Mouse (Mus musculus) hindbrain, embryonic 14.5 days (tissue): Measurements from ENCODE around the gene Unc5b. TPM values are rescaled to one million over a fixed set of nuclear protein-coding genes. Genes with fewer than 3 reads are reported as not detected.
A peak's percentile ranks its signal among the peaks of the same experiment; 100 is the strongest.

Experiments
- ATAC-seq: fragments of 200-750 bp; cut with Nextera tagmentation; 2 replicates; pipeline ENCODE4 v1.8.0; 2017; ENCODE audit warnings: moderate number of reproducible peaks, mild to moderate bottlenecking, moderate TSS enrichment, moderate library complexity; ENCODE audit not compliant: low FRiP score
- DNase-seq: peaks from one replicate; pipeline ENCODE4 v3.0.0-alpha.2; 2015; ENCODE audit warnings: low spot score
- H3K27ac ChIP-seq: fragments of 300-500 bp; sonication (generic); 2 replicates; pipeline ENCODE4 v1.5.1; 2014; ENCODE audit warnings: mild to moderate bottlenecking, moderate library complexity
- H3K27me3 ChIP-seq: fragments of 300-500 bp; sonication (generic); 2 replicates; pipeline ENCODE4 v1.6.1; 2014; ENCODE audit warnings: mild to moderate bottlenecking, low read length, mixed read lengths; ENCODE audit not compliant: control insufficient read depth, insufficient read depth
- H3K36me3 ChIP-seq: fragments of 300-500 bp; sonication (generic); replicated peaks from 2 replicates; pipeline ENCODE4 v1.6.1; 2014; ENCODE audit not compliant: control insufficient read depth, insufficient read depth
- H3K4me1 ChIP-seq: fragments of 300-500 bp; sonication (generic); replicated peaks from 2 replicates; pipeline ENCODE4 v1.6.1; 2014; ENCODE audit warnings: antibody characterized with exemption, low read length, mixed read lengths; ENCODE audit not compliant: control insufficient read depth, insufficient read depth
- H3K4me2 ChIP-seq: fragments of 300-500 bp; sonication (generic); replicated peaks from 2 replicates; pipeline ENCODE4 v1.6.1; 2014; ENCODE audit warnings: mild to moderate bottlenecking, moderate library complexity
- H3K4me3 ChIP-seq: fragments of 300-500 bp; sonication (generic); replicated peaks from 2 replicates; pipeline ENCODE4 v1.5.1; 2014; ENCODE audit warnings: mild to moderate bottlenecking, low read length
- H3K9ac ChIP-seq: fragments of 300-500 bp; sonication (generic); 2 replicates; pipeline ENCODE4 v1.6.1; 2014
- H3K9me3 ChIP-seq: fragments of 300-500 bp; sonication (generic); 2 replicates; pipeline ENCODE4 v1.6.1; 2016; ENCODE audit warnings: low read length; ENCODE audit not compliant: control insufficient read depth
- WGBS: fragments of 180-500 bp; shearing (Covaris S2); extraction: QIAGEN DNeasy Blood & Tissue Kit; methylation state at CpG from one replicate; pipeline ENCODE4 v1.1.7; 2014; 5-methylcytosine and 5-hydroxymethylcytosine counted together
- polyA plus RNA-seq: library from polyadenylated mRNA; unstranded; fragments of >200 nt; fragmentation: Nextera tagmentation; extraction: Ambion mirVana; gene quantifications from 2 replicates; pipeline ENCODE4 v1.2.1, GENCODE M21; 2014

Gene Unc5b
- polyA plus RNA-seq, 1 experiment from 2014 or later = 2.9 TPM

GRCm38 (mm10) chr10:60816872-60817648 is 14.3 kb downstream of the Unc5b start:
- ATAC-seq = peak; percentile 52; the same call in 1 of the 2 replicates
- Histone ChIP-seq H3K9me3 (no peaks in the 10 kb centered on the region), H3K9ac (no peak overlapping the region), H3K27ac (no peak overlapping the region), H3K27me3 (peaks cover 25% of the 10 kb centered on the region), H3K4me1 (peaks cover 33% of the 10 kb centered on the region), H3K36me3 (no peaks in the 10 kb centered on the region), H3K4me2 (no peak overlapping the region), H3K4me3 (no peak overlapping the region)
- 43% methylated on average over 14 of the region's 14 CpGs for WGBS
- DNase-seq = no peak

- Histone ChIP-seq H3K27ac (no peak overlapping the region), H3K9ac (no peak overlapping the region), H3K27me3 (peaks cover 34% of the 10 kb centered on the region), H3K9me3 (no peaks in the 10 kb centered on the region), H3K4me1 (peaks cover 38% of the 10 kb centered on the region), H3K4me2 (no peak overlapping the region), H3K36me3 (no peaks in the 10 kb centered on the region), H3K4me3 (no peak overlapping the region)
- WGBS = 0% methylated on average over 1 of the region's 1 CpGs
- ATAC-seq = no peak
- DNase-seq = no peak
Measured at GRCm38 (mm10) chr10:60815855-60816254, 15.5 kb downstream of the Unc5b start.

GRCm38 (mm10) chr10:60815059-60815458 is 16.3 kb downstream of the Unc5b start:
- H3K27me3 ChIP-seq = peaks cover 34% of the 10 kb centered on the region
- no peak overlapping the region for H3K27ac ChIP-seq
- no peaks in the 10 kb centered on the region for H3K9me3 ChIP-seq
- peaks cover 38% of the 10 kb centered on the region for H3K4me1 ChIP-seq
- no peak for DNase-seq
- WGBS = 34% methylated on average over 6 of the region's 6 CpGs
- no peak for ATAC-seq
- H3K36me3 ChIP-seq = no peaks in the 10 kb centered on the region
- H3K9ac ChIP-seq = no peak overlapping the region
- no peak overlapping the region for H3K4me2 ChIP-seq
- no peak overlapping the region for H3K4me3 ChIP-seq

DNA sequence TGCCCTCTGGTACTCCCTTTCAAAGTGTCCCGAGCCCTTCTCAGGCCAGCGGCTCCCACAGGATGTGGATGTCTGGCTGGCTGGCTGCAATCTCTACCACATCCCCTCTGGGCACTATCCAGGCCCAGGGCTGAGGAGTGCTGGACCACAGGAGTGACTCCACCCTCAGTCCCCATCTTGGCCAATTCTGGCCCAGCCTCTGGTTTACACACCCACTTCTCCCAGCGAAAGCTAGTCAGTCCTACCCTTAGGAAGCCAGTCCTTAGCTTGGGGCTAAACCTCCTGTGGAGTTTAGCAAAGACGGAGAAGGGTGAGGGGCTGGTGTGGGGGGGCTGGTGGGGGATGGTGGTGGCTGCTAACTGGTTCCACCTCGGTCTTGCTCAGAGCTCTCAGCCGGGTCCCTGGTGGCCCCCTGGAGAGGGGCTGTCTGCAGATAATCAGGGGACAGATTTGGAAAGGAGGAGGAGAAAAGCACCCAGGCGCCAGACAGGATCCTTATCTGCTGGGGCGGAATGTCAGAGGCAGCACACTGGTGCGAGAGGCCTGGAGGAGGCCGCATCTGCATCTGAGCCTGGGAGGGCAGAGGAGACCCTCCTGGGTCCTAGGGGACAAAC is 16.8 kb downstream of the Unc5b start:
- Histone ChIP-seq H3K27me3 (peaks cover 34% of the 10 kb centered on the region), H3K9ac (no peak overlapping the region), H3K4me3 (no peak overlapping the region), H3K4me1 (peaks cover 38% of the 10 kb centered on the region), H3K4me2 (no peak overlapping the region), H3K36me3 (no peaks in the 10 kb centered on the region), H3K27ac (no peak overlapping the region), H3K9me3 (no peaks in the 10 kb centered on the region)
- no peak for ATAC-seq
- 16% methylated on average over 10 of the region's 10 CpGs for WGBS
- no peak for DNase-seq

DNA sequence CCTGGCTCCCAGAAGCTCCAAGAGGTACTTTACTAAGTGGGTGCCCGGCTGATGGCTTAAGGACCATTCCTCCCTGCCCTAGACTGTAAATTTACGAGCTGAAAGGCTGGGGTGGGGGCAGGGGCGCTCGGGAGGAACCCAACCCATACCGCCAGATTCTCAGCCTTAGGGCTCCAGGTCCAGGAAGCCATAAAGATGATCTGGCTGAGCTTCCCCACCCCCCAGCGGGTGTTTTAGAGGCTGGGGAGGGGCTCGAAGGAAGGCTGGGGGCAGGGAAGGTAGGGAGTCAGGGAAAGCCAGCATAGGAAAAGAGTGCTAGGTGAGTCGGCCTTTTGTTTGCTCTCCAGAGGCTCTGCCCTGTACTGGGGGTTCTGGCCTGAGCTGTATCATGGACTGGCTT is 17.8 kb downstream of the Unc5b start:
- H3K4me3 ChIP-seq = no peak overlapping the region
- DNase-seq = no peak
- H3K9me3 ChIP-seq = no peaks in the 10 kb centered on the region
- WGBS = 18% methylated on average over 8 of the region's 8 CpGs
- no peak overlapping the region for H3K4me2 ChIP-seq
- peaks cover 39% of the 10 kb centered on the region for H3K27me3 ChIP-seq
- no peak overlapping the region for H3K27ac ChIP-seq
- ATAC-seq = no peak
- H3K36me3 ChIP-seq = no peaks in the 10 kb centered on the region
- H3K4me1 ChIP-seq = peaks cover 38% of the 10 kb centered on the region
- H3K9ac ChIP-seq = no peak overlapping the region

GRCm38 (mm10) chr10:60811792-60812525 is 19.4 kb downstream of the Unc5b start:
- WGBS = 13% methylated on average over 15 of the region's 15 CpGs
- peaks cover 44% of the 10 kb centered on the region for H3K4me1 ChIP-seq
- H3K27ac ChIP-seq = no peak overlapping the region

DNA sequence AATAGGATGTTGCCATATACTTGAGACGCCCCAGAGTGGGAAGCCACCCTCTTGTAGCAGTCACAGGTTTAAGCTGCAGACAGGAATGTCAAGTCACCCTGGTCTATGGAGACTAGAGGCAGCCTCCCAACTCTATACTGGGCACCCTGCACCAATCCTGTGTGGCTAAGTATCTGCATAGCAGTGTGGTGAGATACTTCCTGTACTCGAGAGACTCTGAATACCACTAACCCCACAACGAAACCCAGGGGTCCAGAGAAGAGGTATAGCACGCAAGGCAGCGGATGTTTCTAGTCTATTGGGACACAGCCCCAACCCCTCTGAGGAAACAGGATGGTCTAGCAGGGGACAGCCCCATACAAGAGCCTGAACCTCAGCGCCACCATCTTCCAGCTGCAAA is 22.9 kb downstream of the Unc5b start:
- WGBS = 80% methylated on average over 6 of the region's 6 CpGs
- Histone ChIP-seq H3K4me2 (no peak overlapping the region), H3K4me3 (no peak overlapping the region), H3K27ac (no peak overlapping the region), H3K36me3 (no peaks in the 10 kb centered on the region), H3K9me3 (no peaks in the 10 kb centered on the region), H3K27me3 (peaks cover 31% of the 10 kb centered on the region), H3K9ac (no peak overlapping the region), H3K4me1 (peaks cover 25% of the 10 kb centered on the region)
- DNase-seq (no peak), ATAC-seq (no peak)

More at GRCm38 (mm10) chr10:60811792-60812525, 19.4 kb downstream of the Unc5b start:
- ATAC-seq (no peak), DNase-seq (no peak)
- Histone ChIP-seq H3K4me3 (no peak overlapping the region), H3K27me3 (peaks cover 39% of the 10 kb centered on the region), H3K9me3 (no peaks in the 10 kb centered on the region), H3K4me2 (no peak overlapping the region), H3K9ac (no peak overlapping the region), H3K36me3 (no peaks in the 10 kb centered on the region)

- H3K4me1 ChIP-seq = peaks cover 25% of the 10 kb centered on the region
- H3K9me3 ChIP-seq = no peaks in the 10 kb centered on the region
- no peak overlapping the region for H3K9ac ChIP-seq
- H3K27ac ChIP-seq = peak overlapping the region; percentile 43; the same call in 1 of the 2 replicates
- peaks cover 25% of the 10 kb centered on the region; the same call in 1 of the 2 replicates for H3K27me3 ChIP-seq
- H3K36me3 ChIP-seq = no peaks in the 10 kb centered on the region
- no peak overlapping the region for H3K4me3 ChIP-seq
- ATAC-seq = no peak
- 45% methylated on average over 22 of the region's 22 CpGs for WGBS
- no peak overlapping the region for H3K4me2 ChIP-seq
- no peak for DNase-seq
Measured at GRCm38 (mm10) chr10:60807531-60808185, 23.7 kb downstream of the Unc5b start.

DNA sequence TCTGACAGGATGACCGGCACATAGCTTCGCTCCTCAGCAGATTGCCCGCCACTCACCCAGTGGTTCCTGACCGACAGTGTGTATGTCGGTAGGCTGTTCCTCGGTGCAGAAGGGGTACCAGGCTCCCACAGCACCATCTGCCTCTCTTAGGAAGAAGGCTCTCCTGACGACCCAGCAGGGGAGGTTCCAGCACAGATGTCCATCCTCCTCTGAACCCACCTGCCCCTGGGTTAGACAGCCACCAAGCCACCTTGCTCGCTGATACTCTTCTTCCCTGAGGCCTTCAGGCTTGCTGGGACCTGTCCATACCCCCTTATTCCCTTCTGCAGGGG is 25.2 kb downstream of the Unc5b start:
- no peak overlapping the region for H3K4me2 ChIP-seq
- peaks cover 11% of the 10 kb centered on the region; the same call in 1 of the 2 replicates for H3K27me3 ChIP-seq
- H3K4me1 ChIP-seq = peaks cover 26% of the 10 kb centered on the region
- no peaks in the 10 kb centered on the region for H3K9me3 ChIP-seq
- DNase-seq (no peak), ATAC-seq (no peak)
- H3K36me3 ChIP-seq = no peaks in the 10 kb centered on the region
- no peak overlapping the region for H3K27ac ChIP-seq
- no peak overlapping the region for H3K4me3 ChIP-seq
- WGBS = 72% methylated on average over 8 of the region's 8 CpGs
- no peak overlapping the region for H3K9ac ChIP-seq
